Mouse (Mus musculus) CD8-positive naive resting alpha-beta T cell, adult 2 months (primary cell): ENCODE measurements around the gene Cbarp.

Source experiments
- DNase-seq, 2 experiments: peaks; one replicate each; pipeline ENCODE4 v3.0.0; 2022; ENCODE audit warnings: low read depth in 2 of 2, low spot score in 2 of 2

Gene Cbarp

GRCm38 (mm10) chr10:80100982-80101381, 39.7 kb downstream of the Cbarp start:
- DNase-seq: no peak

DNA sequence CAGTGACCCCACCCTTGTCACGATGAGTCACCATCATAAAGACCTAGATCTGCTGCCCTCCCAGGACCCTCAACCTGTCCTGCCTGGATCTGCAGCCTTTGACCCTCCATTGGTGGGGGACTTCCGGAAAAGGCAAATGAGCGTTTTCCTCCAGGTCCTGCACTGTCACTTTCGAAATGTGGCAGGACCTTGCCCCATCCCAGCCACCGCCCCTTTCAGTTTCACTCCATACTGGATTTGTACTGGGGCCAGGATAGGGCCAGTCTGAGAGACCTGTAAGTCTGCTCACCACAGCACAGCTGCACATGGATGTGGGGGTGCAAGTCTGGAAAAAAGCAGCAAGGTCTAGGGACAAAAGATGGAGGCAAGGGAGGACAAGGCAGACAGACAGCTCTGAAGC, 42.0 kb downstream of the Cbarp start:
- DNase-seq: no peak

GRCm38 (mm10) chr10:80097275-80097674, 43.4 kb downstream of the Cbarp start:
- DNase-seq: no peak

- DNase-seq: no peak
These were observed 45.1 kb downstream of the Cbarp start for GRCm38 (mm10) chr10:80095547-80095946.

DNA sequence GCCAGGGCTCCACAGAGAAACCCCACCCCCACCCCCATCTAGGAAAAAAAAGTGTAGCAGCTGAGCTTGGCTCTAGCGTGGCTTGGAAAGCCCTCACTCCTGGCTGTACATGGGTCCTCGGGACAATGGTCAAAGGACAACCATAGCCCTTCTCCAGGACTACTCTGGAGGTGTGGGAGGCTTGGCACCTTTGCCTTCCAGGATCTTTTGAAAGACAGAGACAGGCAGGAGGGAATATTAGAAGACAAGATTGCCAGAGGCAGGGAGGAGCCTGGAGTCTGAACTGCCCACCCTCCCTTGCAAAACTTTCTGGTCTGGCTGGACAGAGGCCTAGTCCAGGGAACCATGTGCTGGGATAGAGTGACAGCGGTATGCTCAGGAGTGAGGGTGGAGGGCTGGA, 46.0 kb downstream of the Cbarp start:
- DNase-seq: no peak

GRCm38 (mm10) chr10:80094085-80094484, 46.5 kb downstream of the Cbarp start:
- no peak for DNase-seq

GRCm38 (mm10) chr10:80092690-80093089, 47.9 kb downstream of the Cbarp start:
- no peak for DNase-seq

- no peak for DNase-seq
These were observed 49.1 kb downstream of the Cbarp start for GRCm38 (mm10) chr10:80091527-80091926.

- no peak for DNase-seq
These were observed 51.5 kb downstream of the Cbarp start for GRCm38 (mm10) chr10:80089146-80089545.

DNA sequence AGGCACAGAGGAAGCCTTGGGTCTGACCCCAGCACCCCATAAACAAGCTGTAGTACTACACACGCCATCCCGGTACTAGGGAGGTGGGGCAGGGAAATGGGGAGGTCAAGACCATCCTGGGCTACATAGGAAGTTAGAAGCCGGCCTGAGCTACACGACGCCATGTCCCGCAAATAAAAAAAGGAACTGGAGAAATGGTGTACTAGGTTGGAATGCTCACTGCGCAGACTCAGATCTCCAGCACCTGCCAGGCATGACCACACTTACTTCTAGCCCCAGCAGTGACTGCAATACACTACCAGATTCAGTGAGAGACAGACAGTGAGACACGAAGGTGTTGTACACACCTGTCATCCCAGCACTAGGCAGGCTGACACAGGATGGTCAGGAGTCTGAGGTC, 53.2 kb downstream of the Cbarp start:
- DNase-seq: no peak

DNA sequence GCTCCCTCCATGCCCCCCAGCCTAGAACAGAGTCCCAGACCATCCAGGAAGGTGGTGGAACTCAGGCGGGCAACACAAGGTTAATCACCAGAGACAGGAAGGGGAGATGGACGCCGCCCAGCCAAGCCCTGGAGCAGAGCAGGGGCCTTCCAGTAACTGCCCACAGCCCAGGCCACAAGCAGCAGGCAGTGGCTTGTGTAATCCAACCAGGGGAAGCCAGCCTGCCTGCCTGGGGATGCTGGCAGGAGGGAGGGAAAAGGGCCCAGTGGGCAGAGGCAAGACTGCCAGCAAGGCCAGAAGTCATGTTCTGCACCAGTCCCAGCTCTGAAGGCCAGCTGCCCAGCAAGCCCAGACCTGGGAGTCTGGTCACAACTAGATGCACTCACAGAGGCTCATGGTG, 53.8 kb downstream of the Cbarp start:
- no peak for DNase-seq

DNA sequence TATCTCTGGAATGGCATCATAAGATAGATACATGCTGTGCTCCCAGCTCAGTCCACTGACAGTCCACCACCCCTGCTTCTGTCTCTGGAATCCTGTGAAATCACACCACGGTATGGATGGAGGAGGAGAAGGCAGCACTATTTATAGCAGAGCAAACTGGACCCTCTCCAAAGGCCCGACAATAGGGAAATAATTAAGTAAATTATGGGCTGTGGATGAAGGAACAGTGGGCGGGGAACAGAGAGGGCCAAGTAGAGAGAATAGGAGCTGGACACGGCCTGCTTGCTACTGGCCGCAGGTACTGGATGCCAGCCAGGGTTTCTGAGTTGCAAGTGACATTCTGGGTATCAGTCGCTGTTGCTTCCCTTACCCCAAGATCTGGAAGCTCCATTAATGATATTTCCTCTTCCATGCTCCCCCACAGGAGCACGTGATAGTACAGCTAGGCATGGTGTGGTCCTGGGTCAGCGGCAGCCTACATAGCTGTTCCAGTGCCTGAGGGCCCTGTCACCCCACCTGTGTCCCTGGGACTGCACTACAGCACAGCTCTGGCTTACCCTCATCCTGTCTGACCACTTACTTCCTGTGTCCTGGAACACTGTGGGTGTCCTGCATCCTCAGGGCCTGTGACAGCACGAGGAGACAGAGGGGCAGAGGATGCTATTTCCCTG, 55.7 kb downstream of the Cbarp start:
- DNase-seq: no peak

DNA sequence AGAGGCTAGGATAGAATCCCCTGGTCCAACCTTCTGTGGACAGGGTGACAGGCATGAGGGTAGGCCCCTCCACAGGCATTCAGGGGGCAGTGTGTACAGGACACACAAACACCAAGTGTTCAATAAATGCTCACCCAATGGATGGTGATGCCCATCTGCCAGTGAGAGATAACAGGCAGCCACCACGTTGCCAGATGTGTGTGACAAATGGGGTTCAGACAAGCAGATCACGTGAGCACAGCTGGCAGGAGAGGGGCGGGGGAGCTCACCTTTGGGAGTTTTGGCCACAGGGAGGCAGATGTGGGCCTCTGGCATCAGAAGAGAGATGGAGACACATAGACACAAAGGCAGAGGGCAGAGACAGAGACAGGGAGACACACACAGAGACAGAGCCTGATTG, 59.6 kb downstream of the Cbarp start:
- no peak for DNase-seq
